Mouse (Mus musculus): ENCODE data around the gene Gm36864.
"Not testable (repeated sequence)": the region's sequence is repeated elsewhere in the genome, so short reads cannot be mapped to it uniquely, and the experiment has no call there.

Gm36864 gene

GRCm38 (mm10) chr7:44235909-44236308, at the start of gene Gm36864:
TSS of gene Gm36864 (plus strand) at chr7:44236177.
- no peak for DNase-seq (ENCODE audit: low spot score)

GRCm38 (mm10) chr7:44186516-44186915, 49.5 kb upstream of the Gm36864 start:
- not testable (repeated sequence) for DNase-seq (ENCODE audit: low spot score)

DNA sequence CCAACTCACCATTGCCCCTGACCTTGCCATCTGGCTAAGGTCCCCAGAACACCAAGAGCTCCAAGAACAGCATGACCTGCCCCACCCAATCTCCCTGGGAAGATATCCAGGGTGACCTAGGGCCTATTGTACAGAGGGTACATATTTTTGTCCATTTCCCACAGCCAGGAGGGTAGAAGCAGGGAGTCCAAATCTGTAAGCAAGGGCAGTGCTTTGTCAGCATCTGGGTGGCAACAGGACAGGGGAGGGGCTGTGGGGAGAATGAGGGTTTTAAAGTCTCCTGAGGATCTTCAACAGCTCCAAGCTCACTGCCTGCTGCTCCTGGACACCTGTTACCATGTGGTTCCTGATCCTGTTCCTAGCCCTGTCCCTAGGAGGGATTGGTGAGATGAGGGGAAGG, 48.0 kb upstream of the Gm36864 start, which contains the start of gene Klk1b24:
Klk1b24 (plus strand) TSS at position 301 of the 400 bp plus-strand sequence.
- not testable (repeated sequence) for DNase-seq (ENCODE audit: low spot score)

DNA sequence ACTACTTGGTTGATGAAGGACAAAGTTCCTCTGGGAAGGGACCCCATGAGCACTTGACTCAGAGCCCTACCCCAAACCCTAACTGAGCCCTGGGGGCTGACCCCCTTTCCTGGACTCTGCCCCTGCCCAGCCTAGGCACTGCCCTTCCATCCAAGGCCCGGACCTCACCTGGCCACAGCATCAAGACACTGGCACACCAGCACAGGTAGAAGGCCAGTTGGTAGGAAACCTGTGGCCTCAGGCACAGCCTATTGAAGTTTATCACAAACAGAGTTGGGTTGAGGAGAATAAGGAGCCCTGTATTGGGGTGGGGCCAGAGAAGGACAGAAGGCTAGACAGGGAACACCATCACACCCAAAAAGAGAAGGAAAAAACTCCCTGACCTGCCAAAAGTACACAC, 42.5 kb upstream of the Gm36864 start:
- not testable (repeated sequence) for DNase-seq (ENCODE audit: low spot score)

GRCm38 (mm10) chr7:44197891-44198290, 38.1 kb upstream of the Gm36864 start, which contains the start of gene Klk1b3:
TSS of gene Klk1b3 (plus strand) at chr7:44198191.
- DNase-seq (ENCODE audit: low spot score), result no peak

DNA sequence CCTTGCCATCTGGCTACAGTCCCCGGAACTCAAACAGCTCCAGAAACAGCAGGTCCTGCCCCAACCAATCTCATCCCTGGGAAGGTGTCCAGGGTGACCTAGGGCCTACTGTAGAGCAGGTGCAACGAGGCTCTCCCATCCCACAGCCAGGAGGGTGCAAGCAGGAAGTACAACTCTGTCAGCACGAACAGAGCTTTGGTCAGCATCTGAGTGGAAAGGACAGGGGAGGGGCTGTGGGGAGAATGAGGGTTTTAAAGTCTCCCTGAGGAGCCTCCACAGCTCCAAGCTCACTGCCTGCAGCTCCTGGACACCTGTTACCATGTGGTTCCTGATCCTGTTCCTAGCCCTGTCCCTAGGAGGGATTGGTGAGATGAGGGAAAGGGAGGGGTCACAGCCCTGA, 28.8 kb upstream of the Gm36864 start, which contains the start of gene Klk1b4:
Klk1b4 (plus strand) TSS at position 301 of the 400 bp plus-strand sequence.
- not testable (repeated sequence) for DNase-seq (ENCODE audit: low spot score)

GRCm38 (mm10) chr7:44208307-44208706, 27.7 kb upstream of the Gm36864 start:
- DNase-seq (ENCODE audit: low spot score), result no peak

DNA sequence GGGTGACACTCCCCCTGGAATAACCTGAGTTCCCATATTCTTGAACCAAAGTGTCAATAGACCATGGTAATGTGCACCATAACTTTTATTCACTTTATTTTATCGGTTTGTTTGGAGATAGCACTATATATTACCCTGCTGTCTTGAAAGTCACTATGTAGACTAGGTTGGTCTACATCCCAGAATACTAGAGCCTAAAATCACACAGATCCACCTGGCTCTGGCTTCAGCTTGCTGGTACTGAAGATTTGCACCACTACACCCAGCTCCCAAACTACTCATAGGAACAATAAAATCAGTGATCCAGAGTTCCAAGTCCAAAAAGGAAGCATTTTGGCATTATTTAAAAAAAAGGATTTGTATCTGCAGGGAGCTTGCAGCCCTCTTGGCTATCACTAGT, 20.3 kb upstream of the Gm36864 start, which contains the start of gene Klk1b5:
Klk1b5 (plus strand) TSS at position 301 of the 400 bp plus-strand sequence.
- no peak for DNase-seq (ENCODE audit: low spot score)

DNA sequence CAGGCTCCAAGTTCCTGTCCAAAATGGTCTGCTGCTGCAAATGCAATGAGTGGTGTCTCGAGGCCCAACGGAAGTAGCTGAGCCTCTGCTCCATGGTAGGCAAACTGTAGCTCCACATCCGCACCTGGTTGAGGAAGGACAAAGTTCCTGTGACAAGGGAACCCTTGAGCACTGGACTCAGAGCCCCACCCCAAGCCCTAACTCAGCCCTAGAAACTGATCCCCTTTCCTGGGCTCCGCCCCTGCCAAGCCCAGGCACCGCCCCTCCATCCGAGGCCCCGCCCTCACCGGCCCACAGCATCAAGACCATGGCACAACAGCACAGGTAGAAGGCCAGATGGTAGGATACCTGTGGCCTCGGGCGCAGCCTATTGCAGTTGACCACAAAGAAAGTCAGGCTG, 14.4 kb upstream of the Gm36864 start:
- not testable (repeated sequence) for DNase-seq (ENCODE audit: low spot score)

DNA sequence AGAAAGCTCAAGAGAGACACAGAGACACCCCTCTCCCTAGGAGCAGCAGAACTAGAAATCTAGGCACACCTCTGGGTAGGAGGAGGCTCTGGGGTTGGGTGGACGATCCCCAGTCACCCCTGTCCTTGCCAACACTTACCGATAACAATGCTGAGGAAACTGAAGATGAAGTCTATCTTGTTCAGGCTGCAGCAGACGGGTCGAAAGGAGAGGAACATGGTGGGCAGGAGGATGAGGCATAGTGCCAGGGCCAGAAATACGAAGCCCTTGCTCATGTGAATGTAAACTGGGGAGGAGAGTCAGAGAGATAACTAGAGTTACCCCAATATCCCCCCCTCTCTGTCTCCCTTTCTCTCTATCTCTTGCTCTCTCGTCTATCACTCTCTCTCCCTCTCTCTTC, 13.6 kb upstream of the Gm36864 start:
- not testable (repeated sequence) for DNase-seq (ENCODE audit: low spot score)

DNA sequence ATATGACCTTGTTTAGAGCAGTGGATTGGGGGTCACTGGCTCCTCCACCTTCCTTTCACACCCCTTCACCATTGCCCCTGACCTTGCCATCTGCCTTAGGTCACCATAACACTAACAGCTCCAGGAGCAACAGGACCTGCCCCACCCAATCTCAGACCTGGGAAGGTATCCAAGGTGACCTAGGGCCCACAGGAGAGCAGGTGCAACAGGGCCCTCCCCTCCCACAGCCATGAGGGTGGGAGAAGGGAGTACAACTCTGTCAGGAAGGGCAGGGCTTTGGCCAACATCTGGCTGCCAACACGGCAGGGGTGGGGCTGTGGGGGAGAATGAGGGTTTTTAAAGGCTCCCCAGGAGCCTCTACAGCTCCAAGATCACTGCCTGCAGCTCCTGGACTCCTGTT, 10.9 kb upstream of the Gm36864 start, which contains the start of gene Klk1:
Klk1 (plus strand) TSS at position 285 of the 400 bp plus-strand sequence.
- DNase-seq (ENCODE audit: low spot score), result no peak

- no peak for DNase-seq (ENCODE audit: low spot score)
Measured at GRCm38 (mm10) chr7:44239913-44240312, 3.9 kb downstream of the Gm36864 start.

DNA sequence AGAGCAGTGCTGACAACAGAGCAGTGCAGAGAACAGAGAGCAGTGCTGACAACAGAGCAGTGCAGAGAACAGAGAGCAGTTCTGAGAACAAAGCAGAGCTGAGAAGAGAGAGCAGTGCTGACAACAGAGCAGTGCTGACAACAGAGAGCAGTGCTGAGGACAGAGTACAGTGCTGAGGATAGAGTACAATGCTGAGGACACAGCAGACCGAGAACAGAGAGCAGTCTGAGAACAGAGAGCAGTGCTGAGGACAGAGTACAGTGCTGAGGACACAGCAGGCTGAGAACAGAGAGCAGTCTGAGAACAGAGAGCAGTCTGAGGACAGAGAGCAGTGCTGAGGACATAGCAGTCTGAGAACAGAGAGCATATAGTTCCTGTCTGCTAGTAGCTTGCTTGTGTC, 4.7 kb downstream of the Gm36864 start:
- DNase-seq (ENCODE audit: low spot score), result no peak

DNA sequence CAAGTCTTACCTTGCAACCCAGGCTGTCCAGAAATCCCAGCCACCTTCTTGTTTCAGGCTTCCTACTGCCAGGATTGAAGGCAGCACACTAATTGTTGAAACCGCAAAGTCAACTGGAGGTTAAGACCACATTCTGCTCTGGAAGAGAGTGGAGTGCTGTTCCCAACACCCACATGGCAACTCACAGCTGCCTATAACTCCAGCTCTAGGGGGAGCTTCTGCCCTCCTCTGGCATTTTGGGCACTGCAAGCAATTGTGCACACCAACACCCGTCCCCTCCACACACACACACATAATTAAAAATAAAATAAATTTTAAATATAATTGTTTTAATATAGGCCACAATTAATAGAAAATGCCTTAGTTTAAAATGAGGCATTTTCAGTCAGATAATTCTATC, 5.2 kb downstream of the Gm36864 start:
- DNase-seq (ENCODE audit: low spot score), result no peak

- no peak for DNase-seq (ENCODE audit: low spot score)
Measured at GRCm38 (mm10) chr7:44244080-44244479, 8.1 kb downstream of the Gm36864 start.

DNA sequence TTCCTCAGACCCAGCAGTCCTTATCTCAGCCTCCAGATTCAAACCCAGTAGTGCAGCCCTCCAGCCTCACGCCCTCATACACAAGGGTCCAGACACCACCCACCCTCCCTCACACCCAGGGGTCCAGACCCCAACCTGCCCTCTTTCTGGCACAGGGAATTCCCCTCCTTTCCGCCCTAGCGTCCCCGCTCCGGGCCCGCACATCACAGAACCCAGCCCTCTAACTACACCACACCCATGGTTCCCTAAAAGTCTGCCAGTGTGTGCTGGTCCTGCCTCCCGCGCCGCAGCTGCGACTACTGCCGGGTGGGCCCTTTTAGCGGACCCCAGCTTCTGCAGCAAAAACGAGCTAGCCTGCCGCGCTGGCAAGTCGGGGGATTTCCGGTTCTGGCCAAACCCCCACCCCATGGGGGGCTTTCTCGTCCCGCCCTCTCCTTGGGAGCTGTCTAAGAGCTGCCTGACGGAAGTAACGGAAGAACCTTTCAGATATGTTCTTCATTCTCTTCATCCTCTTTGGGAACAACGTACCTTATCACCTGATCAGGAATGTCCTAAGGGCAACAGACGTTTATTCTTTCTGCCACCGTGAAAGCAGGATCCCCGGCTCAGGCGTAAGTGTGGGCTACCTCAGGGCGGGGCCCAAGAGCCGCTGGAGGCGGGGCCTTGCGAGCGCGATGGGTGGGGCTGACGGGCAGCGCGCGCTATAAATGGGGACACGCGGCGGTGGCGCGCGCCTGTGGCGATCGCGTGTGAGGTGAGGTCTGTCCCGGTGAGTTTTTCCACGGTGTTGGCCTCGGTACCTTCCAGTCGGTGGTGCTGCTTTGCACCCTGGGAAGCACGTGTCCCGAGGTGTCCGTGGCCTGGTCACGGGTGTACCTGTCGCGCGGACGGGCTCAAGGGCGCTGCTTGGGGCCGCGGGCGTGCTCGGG, 10.3 kb downstream of the Gm36864 start, which contains the start of the genes 1700028J19Rik and 2410002F23Rik:
1700028J19Rik (minus strand) TSS at position 641 of the 929 bp plus-strand sequence.
2410002F23Rik (plus strand) TSS at position 668 of the 929 bp plus-strand sequence.
- DNase-seq (ENCODE audit: low spot score), result peak; percentile 95

DNA sequence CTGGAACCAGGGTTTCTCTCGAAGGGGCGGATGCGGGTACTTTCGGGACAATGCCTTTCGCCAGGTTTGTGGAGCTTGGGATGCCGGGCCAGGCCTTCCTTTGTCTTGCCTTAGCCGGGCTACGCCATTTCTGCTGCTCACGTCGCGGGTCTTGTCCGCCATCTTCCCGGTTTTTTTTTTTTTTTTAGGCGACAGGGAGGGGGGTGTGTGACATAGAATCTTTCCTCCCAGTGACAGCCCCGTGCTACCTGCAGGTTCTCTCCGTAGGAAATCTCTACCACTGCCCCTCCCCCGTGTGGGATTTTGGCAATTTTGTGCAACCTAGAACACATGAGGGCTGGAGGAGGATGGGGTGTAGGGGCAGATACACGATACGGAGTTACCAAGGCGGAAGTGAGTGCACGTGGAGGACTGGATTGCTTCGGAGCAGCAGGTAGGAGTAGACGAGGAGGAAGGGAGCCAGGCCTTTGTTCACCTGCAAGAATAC, 11.1 kb downstream of the Gm36864 start:
- peak; percentile 69 for DNase-seq (ENCODE audit: low spot score)

GRCm38 (mm10) chr7:44247971-44248370, 12.0 kb downstream of the Gm36864 start:
- DNase-seq (ENCODE audit: low spot score), result no peak

DNA sequence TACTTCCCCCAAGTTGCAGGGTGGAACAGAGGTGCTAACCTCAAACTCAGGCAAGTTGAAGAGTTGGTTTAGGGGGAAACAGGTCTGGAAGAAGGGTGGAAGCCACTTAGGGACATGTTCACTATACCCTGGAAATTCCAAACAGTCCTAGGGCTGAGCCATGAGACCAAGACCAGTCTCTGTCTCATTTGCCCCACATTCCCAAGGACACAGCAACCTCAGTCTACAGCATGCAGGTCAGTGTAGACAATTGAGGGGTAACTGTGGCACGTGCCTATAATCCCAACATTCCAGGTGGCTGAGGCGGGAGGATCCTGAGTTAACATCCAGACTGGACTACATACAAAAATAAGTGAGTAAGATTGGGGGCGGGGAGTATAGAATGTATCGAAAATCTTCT, 13.3 kb downstream of the Gm36864 start:
- DNase-seq (ENCODE audit: low spot score), result no peak

DNA sequence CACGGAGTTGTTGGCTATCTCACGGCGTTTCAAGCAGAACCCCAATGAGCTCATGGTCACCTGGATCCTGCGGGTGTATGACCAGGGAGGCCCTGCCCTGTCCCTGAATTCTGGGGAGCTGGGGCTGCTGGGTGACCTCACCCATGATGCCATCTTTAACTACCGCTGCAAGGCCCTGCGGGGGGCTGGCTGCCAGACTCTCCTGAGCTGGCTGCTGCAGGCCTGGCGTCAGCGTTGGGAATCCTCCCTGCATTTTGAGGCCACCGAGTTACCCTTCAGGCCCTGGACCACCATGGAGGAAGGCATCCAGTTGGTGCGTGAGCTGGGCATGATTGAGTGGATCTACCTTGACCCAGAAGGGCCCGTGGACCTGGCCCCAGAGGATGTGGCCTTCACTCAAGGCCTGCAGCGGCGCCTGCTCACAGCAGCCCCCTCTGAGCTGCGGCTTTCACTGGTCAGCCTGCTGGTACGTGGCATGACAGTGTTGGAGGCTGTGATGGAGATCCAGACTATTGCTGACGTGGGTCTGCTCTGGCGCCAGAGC, 14.8 kb downstream of the Gm36864 start:
- DNase-seq (ENCODE audit: low spot score), result not testable (repeated sequence)

GRCm38 (mm10) chr7:44253023-44253616, 17.1 kb downstream of the Gm36864 start:
- no peak for DNase-seq (ENCODE audit: low spot score)

DNA sequence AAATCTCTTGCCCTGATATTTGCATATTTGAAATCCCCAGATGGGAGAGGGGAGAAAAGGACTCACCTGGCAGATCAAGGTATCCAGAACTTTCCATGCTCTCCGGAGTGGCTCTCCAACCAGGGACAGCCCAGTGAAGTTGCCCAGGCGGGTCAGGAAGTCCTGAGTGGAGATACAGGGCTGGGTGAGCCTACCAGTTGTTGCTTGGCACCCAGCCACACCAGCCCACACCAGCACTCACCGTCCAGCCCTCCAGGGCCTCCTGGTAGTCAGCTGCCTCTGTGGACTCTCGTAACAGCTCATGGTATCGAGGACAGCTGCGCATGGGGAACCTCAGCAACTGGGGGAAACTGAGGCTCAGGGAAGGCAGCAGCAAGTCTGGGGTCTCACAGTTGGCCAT, 19.0 kb downstream of the Gm36864 start:
- DNase-seq (ENCODE audit: low spot score), result no peak

Measured in embryo, embryonic 10.5 days (tissue).